Comparison of ENCODE assay signal across 19 mouse cellular contexts in genomic region chr10:71148951-71149603, GRCm38 (mm10). TPM values are rescaled to one million over a fixed set of nuclear protein-coding genes. Genes with fewer than 3 reads are reported as not detected.
"Had no signal": no experiment of that assay in that cellular context is flagged by ENCODE, and none has a peak within 500 bp of the region (broad histone marks: within the 10 kb centered on the region; RNA-seq: fewer than 3 reads in every experiment).

No protein-coding gene starts in this region.

- ATAC-seq: intestine, postnatal 0 days; midbrain, embryonic 15.5 days had no signal

- DNase-seq: kidney, postnatal 14 days; layer of hippocampus, adult 9-11 months; layer of hippocampus, postnatal 36 days; liver, embryonic 13.5 days; right cerebral cortex, adult 18-20 months; right cerebral cortex, postnatal 14 days; right cerebral cortex, postnatal 4 days; thymus, adult 18-20 months; thymus, postnatal 36 days had no signal

- H3K4me3 ChIP-seq: layer of hippocampus, adult 2 months; left cerebral cortex, adult 2 months; liver, embryonic 13.5 days; midbrain, embryonic 12.5 days; midbrain, embryonic 15.5 days; neural tube, embryonic 12.5 days; neural tube, embryonic 15.5 days had no signal

- H3K27me3 ChIP-seq: liver, embryonic 13.5 days; midbrain, embryonic 12.5 days; midbrain, embryonic 15.5 days; neural tube, embryonic 12.5 days; neural tube, embryonic 15.5 days had no signal

- H3K9ac ChIP-seq: liver, embryonic 13.5 days; midbrain, embryonic 12.5 days; midbrain, embryonic 15.5 days; neural tube, embryonic 12.5 days; neural tube, embryonic 15.5 days had no signal

- H3K27ac ChIP-seq: layer of hippocampus, adult 2 months; left cerebral cortex, adult 2 months; liver, embryonic 13.5 days; macrophage; midbrain, embryonic 12.5 days; midbrain, embryonic 15.5 days; neural tube, embryonic 12.5 days; neural tube, embryonic 15.5 days; stomach, postnatal 0 days had no signal

- H3K4me2 ChIP-seq: liver, embryonic 13.5 days; midbrain, embryonic 12.5 days; midbrain, embryonic 15.5 days; neural tube, embryonic 12.5 days; neural tube, embryonic 15.5 days had no signal

- H3K36me3 ChIP-seq: liver, embryonic 13.5 days; midbrain, embryonic 12.5 days; midbrain, embryonic 15.5 days; neural tube, embryonic 12.5 days; neural tube, embryonic 15.5 days had no signal

- H3K4me1 ChIP-seq: liver, embryonic 13.5 days; midbrain, embryonic 12.5 days; midbrain, embryonic 15.5 days; neural tube, embryonic 12.5 days; neural tube, embryonic 15.5 days had no signal

- H3K9me3 ChIP-seq: liver, embryonic 13.5 days; midbrain, embryonic 12.5 days; midbrain, embryonic 15.5 days; neural tube, embryonic 12.5 days; neural tube, embryonic 15.5 days had no signal

RNA-seq across cellular contexts. Expression of gene Bicc1, which starts 10.4 kb away (rescaled TPM):
- total RNA-seq: megakaryocyte, adult 5-6 weeks had no signal
- polyA plus RNA-seq: macrophage had no signal
